Mouse (Mus musculus): ENCODE results near the gene Adpgk.

Adpgk gene

GRCm38 (mm10) chr9:59290957-59291687, at the start of gene Adpgk:
Gene Adpgk, plus strand, starts transcription at chr9:59291558.
- DNase-seq (ENCODE audit: low spot score) = peak; percentile 96

GRCm38 (mm10) chr9:59245181-59245580, 46.2 kb upstream of the Adpgk start:
- no peak for DNase-seq (ENCODE audit: low spot score)

GRCm38 (mm10) chr9:59246456-59247029, 44.8 kb upstream of the Adpgk start:
- DNase-seq (ENCODE audit: low spot score) = no peak

GRCm38 (mm10) chr9:59249359-59249758, 42.0 kb upstream of the Adpgk start:
- DNase-seq (ENCODE audit: low spot score) = no peak

GRCm38 (mm10) chr9:59250272-59250671, 41.1 kb upstream of the Adpgk start:
- DNase-seq (ENCODE audit: low spot score) = no peak

- no peak for DNase-seq (ENCODE audit: low spot score)
These were observed 36.5 kb upstream of the Adpgk start for GRCm38 (mm10) chr9:59254716-59255421.

GRCm38 (mm10) chr9:59259806-59260454, 31.4 kb upstream of the Adpgk start:
- no peak for DNase-seq (ENCODE audit: low spot score)

GRCm38 (mm10) chr9:59266332-59266731, 25.0 kb upstream of the Adpgk start:
- DNase-seq (ENCODE audit: low spot score) = no peak

GRCm38 (mm10) chr9:59269728-59270127, 21.6 kb upstream of the Adpgk start:
- DNase-seq (ENCODE audit: low spot score) = no peak

GRCm38 (mm10) chr9:59271081-59271480, 20.3 kb upstream of the Adpgk start:
- DNase-seq (ENCODE audit: low spot score) = no peak

- DNase-seq (ENCODE audit: low spot score) = no peak
These were observed 19.6 kb upstream of the Adpgk start for GRCm38 (mm10) chr9:59271711-59272110.

- no peak for DNase-seq (ENCODE audit: low spot score)
These were observed 18.2 kb upstream of the Adpgk start for GRCm38 (mm10) chr9:59273199-59273598.

- no peak for DNase-seq (ENCODE audit: low spot score)
These were observed 16.4 kb upstream of the Adpgk start for GRCm38 (mm10) chr9:59274846-59275455.

GRCm38 (mm10) chr9:59278199-59278598, 13.2 kb upstream of the Adpgk start:
- no peak for DNase-seq (ENCODE audit: low spot score)

- DNase-seq (ENCODE audit: low spot score) = no peak
These were observed 12.7 kb upstream of the Adpgk start for GRCm38 (mm10) chr9:59278694-59279093.

- no peak for DNase-seq (ENCODE audit: low spot score)
These were observed 10.5 kb upstream of the Adpgk start for GRCm38 (mm10) chr9:59280888-59281287.

GRCm38 (mm10) chr9:59281871-59282682, 9.3 kb upstream of the Adpgk start:
- peak; percentile 61 for DNase-seq (ENCODE audit: low spot score)

- no peak for DNase-seq (ENCODE audit: low spot score)
These were observed 8.7 kb upstream of the Adpgk start for GRCm38 (mm10) chr9:59282683-59282986.

GRCm38 (mm10) chr9:59285614-59286013, 5.7 kb upstream of the Adpgk start:
- no peak for DNase-seq (ENCODE audit: low spot score)

- DNase-seq (ENCODE audit: low spot score) = no peak
These were observed 3.3 kb upstream of the Adpgk start for GRCm38 (mm10) chr9:59288058-59288457.

- DNase-seq (ENCODE audit: low spot score) = no peak
These were observed 2.5 kb upstream of the Adpgk start for GRCm38 (mm10) chr9:59288685-59289410.

All from spleen, adult 12 weeks (tissue).